Mouse (Mus musculus) kidney, adult 2 months (tissue): Measurements from ENCODE around the gene Coa7. TPM values are rescaled to one million over a fixed set of nuclear protein-coding genes. Genes with fewer than 3 reads are reported as not detected.

ENCODE experiments used
- DNase-seq: peaks from one replicate; pipeline ENCODE4 v3.0.0; 2021
- H3K27ac ChIP-seq: fragments of 200-500 bp; 2 replicates; pipeline ENCODE4 v1.5.1; 2012; ENCODE audit warnings: low read depth, low read length, control low read depth, inconsistent platforms; ENCODE audit not compliant: insufficient read depth
- H3K27me3 ChIP-seq: fragments of 200-500 bp; replicated peaks from 2 replicates; pipeline ENCODE4 v1.6.1; 2012; ENCODE audit warnings: mild to moderate bottlenecking, moderate library complexity, low read length, inconsistent platforms; ENCODE audit not compliant: control insufficient read depth, insufficient read depth
- H3K36me3 ChIP-seq: fragments of 200-500 bp; 2 replicates; pipeline ENCODE4 v1.6.1; 2012; ENCODE audit warnings: mild to moderate bottlenecking, moderate library complexity, low read length, inconsistent platforms; ENCODE audit not compliant: control insufficient read depth, insufficient read depth
- H3K4me1 ChIP-seq: fragments of 200-500 bp; 2 replicates; pipeline ENCODE4 v1.6.1; 2011; ENCODE audit warnings: low read length; ENCODE audit not compliant: control insufficient read depth, insufficient read depth
- H3K4me3 ChIP-seq: fragments of 200-500 bp; 2 replicates; pipeline ENCODE4 v1.5.1; 2011; ENCODE audit warnings: mild to moderate bottlenecking, low read depth, low read length, control low read depth; ENCODE audit not compliant: insufficient read depth
- CTCF ChIP-seq: fragments of 200-500 bp; conservative IDR thresholded peaks from 2 replicates; pipeline ENCODE4 v1.5.1; 2011; ENCODE audit warnings: low read depth, mild to moderate bottlenecking, control low read depth, low read length, moderate library complexity, mixed read lengths; ENCODE audit not compliant: insufficient read depth, insufficient read length
- POLR2A ChIP-seq: fragments of 200-500 bp; IDR thresholded peaks from one replicate; pipeline ENCODE4 v1.6.1; 2011; ENCODE audit warnings: low read depth, low read length, control low read depth
- WGBS: fragments of 180-500 bp; shearing (Covaris S2); methylation state at CpG from one replicate; pipeline ENCODE4 v1.1.7; 2018; 5-methylcytosine and 5-hydroxymethylcytosine counted together
- polyA plus RNA-seq: library from polyadenylated mRNA; depleted of rRNA; stranded (reverse); fragments of >200 nt; gene quantifications from 2 replicates; pipeline ENCODE4 v1.2.3, GENCODE M21; 2012

Gene Coa7
- polyA plus RNA-seq, 1 experiment, result 21.2 TPM

GRCm38 (mm10) chr4:108317656-108318605 is 10.0 kb upstream of the Coa7 start:
- 78% methylated on average over 12 of the region's 12 CpGs for WGBS
- no peak overlapping the region for H3K27ac ChIP-seq
- no peak for TF ChIP-seq CTCF
- TF ChIP-seq POLR2A, result no peak

GRCm38 (mm10) chr4:108318649-108319615 is 9.0 kb upstream of the Coa7 start:
- TF ChIP-seq POLR2A (no peak), CTCF (no peak)
- no peak overlapping the region for H3K4me3 ChIP-seq
- no peaks in the 10 kb centered on the region for H3K36me3 ChIP-seq
- peak; percentile 14 for DNase-seq
- no peaks in the 10 kb centered on the region for H3K27me3 ChIP-seq
- H3K27ac ChIP-seq, result no peak overlapping the region
- no peaks in the 10 kb centered on the region for H3K4me1 ChIP-seq
- 52% methylated on average over 8 of the region's 8 CpGs for WGBS

More at GRCm38 (mm10) chr4:108317656-108318605, 10.0 kb upstream of the Coa7 start:
- Histone ChIP-seq H3K36me3 (no peaks in the 10 kb centered on the region), H3K4me3 (no peak overlapping the region), H3K4me1 (no peaks in the 10 kb centered on the region), H3K27me3 (no peaks in the 10 kb centered on the region)
- no peak for DNase-seq

- Histone ChIP-seq H3K4me3 (no peak overlapping the region), H3K36me3 (no peaks in the 10 kb centered on the region), H3K4me1 (no peaks in the 10 kb centered on the region), H3K27ac (no peak overlapping the region), H3K27me3 (no peaks in the 10 kb centered on the region)
- DNase-seq, result no peak
- TF ChIP-seq CTCF (peak; percentile 16; the same call in 1 of the 2 replicates), POLR2A (no peak)
- WGBS, result 74% methylated on average over 6 of the region's 6 CpGs
Measured at GRCm38 (mm10) chr4:108319747-108320146, 8.2 kb upstream of the Coa7 start.

GRCm38 (mm10) chr4:108320627-108321380 is 7.1 kb upstream of the Coa7 start:
- Histone ChIP-seq H3K4me3 (no peak overlapping the region), H3K27ac (no peak overlapping the region), H3K27me3 (no peaks in the 10 kb centered on the region), H3K36me3 (no peaks in the 10 kb centered on the region), H3K4me1 (no peaks in the 10 kb centered on the region)
- TF ChIP-seq CTCF, result no peak
- no peak for TF ChIP-seq POLR2A
- 53% methylated on average over 7 of the region's 7 CpGs for WGBS
- DNase-seq, result peak; percentile 72

- H3K4me3 ChIP-seq, result no peak overlapping the region
- H3K4me1 ChIP-seq, result peaks cover 3% of the 10 kb centered on the region; the same call in 1 of the 2 replicates
- H3K36me3 ChIP-seq, result no peaks in the 10 kb centered on the region
- no peaks in the 10 kb centered on the region for H3K27me3 ChIP-seq
- WGBS, result 75% methylated on average over 5 of the region's 5 CpGs
- H3K27ac ChIP-seq, result no peak overlapping the region
- no peak for DNase-seq
- TF ChIP-seq POLR2A (no peak), CTCF (no peak)
Measured at GRCm38 (mm10) chr4:108323588-108323987, 4.4 kb upstream of the Coa7 start.

GRCm38 (mm10) chr4:108327071-108327579 is 815 bp upstream of the Coa7 start:
- Histone ChIP-seq H3K27me3 (no peaks in the 10 kb centered on the region), H3K36me3 (no peaks in the 10 kb centered on the region), H3K27ac (peak overlapping the region; percentile 61; the same call in 1 of the 2 replicates), H3K4me3 (peak overlapping the region; percentile 78), H3K4me1 (peaks cover 3% of the 10 kb centered on the region; the same call in 1 of the 2 replicates)
- 14% methylated on average over 6 of the region's 6 CpGs for WGBS
- TF ChIP-seq CTCF (0 out of 2 replicates have a peak, but pooled peaks have one; percentile 11), POLR2A (no peak)
- DNase-seq, result peak; percentile 77
